Mouse (Mus musculus): ENCODE data around the gene Fli1. TPM values are rescaled to one million over a fixed set of nuclear protein-coding genes. Genes with fewer than 3 reads are reported as not detected.

Gene Fli1
- polyA plus RNA-seq, 1 experiment from 2014 or later: 5.5 TPM

GRCm38 (mm10) chr9:32521331-32521730, 21.3 kb downstream of the Fli1 start:
- 73% methylated on average over 3 of the region's 3 CpGs for WGBS
- no peak for ATAC-seq
- H3K27me3 ChIP-seq (replicated peaks; ENCODE audit: control insufficient read depth, insufficient read depth, low read length): no peaks in the 10 kb centered on the region

GRCm38 (mm10) chr9:32520821-32521220, 21.8 kb downstream of the Fli1 start:
- no peaks in the 10 kb centered on the region for H3K4me1 ChIP-seq (ENCODE audit: control insufficient read depth, insufficient read depth, low read length)
- no peak overlapping the region for H3K9ac ChIP-seq (ENCODE audit: low read length)
- no peak overlapping the region for H3K4me3 ChIP-seq (ENCODE audit: low read depth, low read length)
- H3K27me3 ChIP-seq (replicated peaks; ENCODE audit: control insufficient read depth, insufficient read depth, low read length): no peaks in the 10 kb centered on the region
- no peak overlapping the region for H3K27ac ChIP-seq (ENCODE audit: low read depth, low read length)
- 88% methylated on average over 6 of the region's 6 CpGs for WGBS
- no peaks in the 10 kb centered on the region for H3K9me3 ChIP-seq (replicated peaks; ENCODE audit: control insufficient read depth, low read length)
- H3K4me2 ChIP-seq (ENCODE audit: low read length): no peak overlapping the region
- H3K36me3 ChIP-seq (ENCODE audit: control insufficient read depth, insufficient read depth, low read length): no peaks in the 10 kb centered on the region
- no peak for ATAC-seq
- no peak for DNase-seq (ENCODE audit: low spot score)

More at GRCm38 (mm10) chr9:32521331-32521730, 21.3 kb downstream of the Fli1 start:
- Histone ChIP-seq H3K9me3 (replicated peaks; ENCODE audit: control insufficient read depth, low read length) (no peaks in the 10 kb centered on the region), H3K9ac (ENCODE audit: low read length) (no peak overlapping the region), H3K36me3 (ENCODE audit: control insufficient read depth, insufficient read depth, low read length) (no peaks in the 10 kb centered on the region), H3K4me2 (ENCODE audit: low read length) (no peak overlapping the region), H3K4me1 (ENCODE audit: control insufficient read depth, insufficient read depth, low read length) (no peaks in the 10 kb centered on the region), H3K27ac (ENCODE audit: low read depth, low read length) (no peak overlapping the region), H3K4me3 (ENCODE audit: low read depth, low read length) (no peak overlapping the region)
- DNase-seq (ENCODE audit: low spot score): no peak

- Histone ChIP-seq H3K9me3 (replicated peaks; ENCODE audit: control insufficient read depth, low read length) (no peaks in the 10 kb centered on the region), H3K9ac (ENCODE audit: low read length) (no peak overlapping the region), H3K4me3 (ENCODE audit: low read depth, low read length) (no peak overlapping the region), H3K36me3 (ENCODE audit: control insufficient read depth, insufficient read depth, low read length) (no peaks in the 10 kb centered on the region), H3K4me1 (ENCODE audit: control insufficient read depth, insufficient read depth, low read length) (no peaks in the 10 kb centered on the region), H3K27ac (ENCODE audit: low read depth, low read length) (no peak overlapping the region), H3K27me3 (replicated peaks; ENCODE audit: control insufficient read depth, insufficient read depth, low read length) (no peaks in the 10 kb centered on the region), H3K4me2 (ENCODE audit: low read length) (no peak overlapping the region)
- 80% methylated on average over 22 of the region's 22 CpGs for WGBS
- DNase-seq (ENCODE audit: low spot score) (no peak), ATAC-seq (no peak)
Observed at GRCm38 (mm10) chr9:32519101-32520051, 23.3 kb downstream of the Fli1 start.

- H3K9ac ChIP-seq (ENCODE audit: low read length): no peak overlapping the region
- DNase-seq (ENCODE audit: low spot score) (no peak), ATAC-seq (no peak)
- no peak overlapping the region for H3K4me2 ChIP-seq (ENCODE audit: low read length)
- no peaks in the 10 kb centered on the region for H3K36me3 ChIP-seq (ENCODE audit: control insufficient read depth, insufficient read depth, low read length)
- H3K4me3 ChIP-seq (ENCODE audit: low read depth, low read length): no peak overlapping the region
- H3K27me3 ChIP-seq (replicated peaks; ENCODE audit: control insufficient read depth, insufficient read depth, low read length): no peaks in the 10 kb centered on the region
- no peak overlapping the region for H3K27ac ChIP-seq (ENCODE audit: low read depth, low read length)
- H3K4me1 ChIP-seq (ENCODE audit: control insufficient read depth, insufficient read depth, low read length): no peaks in the 10 kb centered on the region
- WGBS: 72% methylated on average over 13 of the region's 13 CpGs
- no peaks in the 10 kb centered on the region for H3K9me3 ChIP-seq (replicated peaks; ENCODE audit: control insufficient read depth, low read length)
Observed at GRCm38 (mm10) chr9:32518351-32519075, 24.1 kb downstream of the Fli1 start.

GRCm38 (mm10) chr9:32516691-32517090, 26.0 kb downstream of the Fli1 start:
- no peak overlapping the region for H3K9ac ChIP-seq (ENCODE audit: low read length)
- no peak for DNase-seq (ENCODE audit: low spot score)
- no peaks in the 10 kb centered on the region for H3K27me3 ChIP-seq (replicated peaks; ENCODE audit: control insufficient read depth, insufficient read depth, low read length)
- 78% methylated on average over 9 of the region's 9 CpGs for WGBS
- H3K27ac ChIP-seq (ENCODE audit: low read depth, low read length): no peak overlapping the region
- ATAC-seq: no peak
- no peak overlapping the region for H3K4me3 ChIP-seq (ENCODE audit: low read depth, low read length)
- no peaks in the 10 kb centered on the region for H3K4me1 ChIP-seq (ENCODE audit: control insufficient read depth, insufficient read depth, low read length)
- H3K4me2 ChIP-seq (ENCODE audit: low read length): no peak overlapping the region
- no peaks in the 10 kb centered on the region for H3K9me3 ChIP-seq (replicated peaks; ENCODE audit: control insufficient read depth, low read length)
- no peaks in the 10 kb centered on the region for H3K36me3 ChIP-seq (ENCODE audit: control insufficient read depth, insufficient read depth, low read length)

- Histone ChIP-seq H3K4me2 (ENCODE audit: low read length) (no peak overlapping the region), H3K4me1 (ENCODE audit: control insufficient read depth, insufficient read depth, low read length) (no peaks in the 10 kb centered on the region), H3K9ac (ENCODE audit: low read length) (no peak overlapping the region), H3K27ac (ENCODE audit: low read depth, low read length) (no peak overlapping the region), H3K9me3 (replicated peaks; ENCODE audit: control insufficient read depth, low read length) (no peaks in the 10 kb centered on the region), H3K4me3 (ENCODE audit: low read depth, low read length) (no peak overlapping the region), H3K27me3 (replicated peaks; ENCODE audit: control insufficient read depth, insufficient read depth, low read length) (no peaks in the 10 kb centered on the region), H3K36me3 (ENCODE audit: control insufficient read depth, insufficient read depth, low read length) (no peaks in the 10 kb centered on the region)
- ATAC-seq: no peak
- 84% methylated on average over 10 of the region's 10 CpGs for WGBS
- no peak for DNase-seq (ENCODE audit: low spot score)
Observed at GRCm38 (mm10) chr9:32515894-32516686, 26.6 kb downstream of the Fli1 start.

- Histone ChIP-seq H3K27me3 (replicated peaks; ENCODE audit: control insufficient read depth, insufficient read depth, low read length) (no peaks in the 10 kb centered on the region), H3K9me3 (replicated peaks; ENCODE audit: control insufficient read depth, low read length) (no peaks in the 10 kb centered on the region), H3K4me1 (ENCODE audit: control insufficient read depth, insufficient read depth, low read length) (no peaks in the 10 kb centered on the region), H3K4me3 (ENCODE audit: low read depth, low read length) (no peak overlapping the region), H3K36me3 (ENCODE audit: control insufficient read depth, insufficient read depth, low read length) (no peaks in the 10 kb centered on the region), H3K4me2 (ENCODE audit: low read length) (no peak overlapping the region), H3K9ac (ENCODE audit: low read length) (no peak overlapping the region), H3K27ac (ENCODE audit: low read depth, low read length) (no peak overlapping the region)
- WGBS: 63% methylated on average over 6 of the region's 6 CpGs
- no peak for ATAC-seq
- DNase-seq (ENCODE audit: low spot score): no peak
Observed at GRCm38 (mm10) chr9:32514406-32515058, 28.1 kb downstream of the Fli1 start.

- 77% methylated on average over 2 of the region's 2 CpGs for WGBS
Observed at GRCm38 (mm10) chr9:32513471-32513870, 29.2 kb downstream of the Fli1 start.

More at GRCm38 (mm10) chr9:32513471-32513870, 29.2 kb downstream of the Fli1 start:
- Histone ChIP-seq H3K9ac (ENCODE audit: low read length) (no peak overlapping the region), H3K27me3 (replicated peaks; ENCODE audit: control insufficient read depth, insufficient read depth, low read length) (no peaks in the 10 kb centered on the region), H3K27ac (ENCODE audit: low read depth, low read length) (no peak overlapping the region), H3K4me3 (ENCODE audit: low read depth, low read length) (no peak overlapping the region), H3K36me3 (ENCODE audit: control insufficient read depth, insufficient read depth, low read length) (no peaks in the 10 kb centered on the region), H3K9me3 (replicated peaks; ENCODE audit: control insufficient read depth, low read length) (no peaks in the 10 kb centered on the region), H3K4me1 (ENCODE audit: control insufficient read depth, insufficient read depth, low read length) (no peaks in the 10 kb centered on the region), H3K4me2 (ENCODE audit: low read length) (no peak overlapping the region)
- ATAC-seq (no peak), DNase-seq (ENCODE audit: low spot score) (no peak)

Data from forebrain, embryonic 14.5 days (tissue).